Mouse (Mus musculus) heart, embryonic 11.5 days (tissue): Measurements from ENCODE around the gene Qsox1. TPM values are rescaled to one million over a fixed set of nuclear protein-coding genes. Genes with fewer than 3 reads are reported as not detected.

Experiments used
- ATAC-seq: fragments of 200-750 bp; cut with Nextera tagmentation; replicated peaks from 2 replicates; pipeline ENCODE4 v1.8.0; 2017; ENCODE audit warnings: moderate library complexity; ENCODE audit not compliant: insufficient number of reproducible peaks, low FRiP score, low TSS enrichment
- H3K27ac ChIP-seq: fragments of 300-500 bp; sonication (generic); 2 replicates; pipeline ENCODE4 v1.5.1; 2014; ENCODE audit warnings: mild to moderate bottlenecking, low read depth, low read length
- H3K27me3 ChIP-seq: fragments of 300-500 bp; sonication (generic); 2 replicates; pipeline ENCODE4 v1.6.1; 2014; ENCODE audit warnings: mild to moderate bottlenecking, low read length, mixed read lengths; ENCODE audit not compliant: control insufficient read depth, insufficient read depth
- H3K36me3 ChIP-seq: fragments of 300-500 bp; sonication (generic); 2 replicates; pipeline ENCODE4 v1.6.1; 2014; ENCODE audit warnings: mild to moderate bottlenecking, low read length, moderate library complexity, mixed read lengths; ENCODE audit not compliant: control insufficient read depth, insufficient read depth
- H3K4me1 ChIP-seq: fragments of 300-500 bp; sonication (generic); 2 replicates; pipeline ENCODE4 v1.6.1; 2014; ENCODE audit warnings: low read length; ENCODE audit not compliant: control insufficient read depth, insufficient read depth
- H3K4me2 ChIP-seq: fragments of 300-500 bp; sonication (generic); 2 replicates; pipeline ENCODE4 v1.6.1; 2014; ENCODE audit warnings: mild to moderate bottlenecking, moderate library complexity
- H3K4me3 ChIP-seq: fragments of 300-500 bp; sonication (generic); 2 replicates; pipeline ENCODE4 v1.5.1; 2014; ENCODE audit warnings: low read depth, low read length
- H3K9ac ChIP-seq: fragments of 300-500 bp; sonication (generic); 2 replicates; pipeline ENCODE4 v1.6.1; 2014; ENCODE audit warnings: mild to moderate bottlenecking, low read depth, low read length, moderate library complexity
- H3K9me3 ChIP-seq: fragments of 300-500 bp; sonication (generic); replicated peaks from 2 replicates; pipeline ENCODE4 v1.6.1; 2016; ENCODE audit warnings: low read length; ENCODE audit not compliant: control insufficient read depth
- WGBS: fragments of 180-500 bp; shearing (Covaris S2); extraction: QIAGEN DNeasy Blood & Tissue Kit; methylation state at CpG from one replicate; pipeline ENCODE4 v1.1.7; 2014; ENCODE audit not compliant: insufficient replicate concordance; 5-methylcytosine and 5-hydroxymethylcytosine counted together
- polyA plus RNA-seq: library from polyadenylated mRNA; unstranded; fragments of >200 nt; fragmentation: Nextera tagmentation; extraction: Ambion mirVana; gene quantifications from 2 replicates; pipeline ENCODE4 v1.2.1, GENCODE M21; 2014

Qsox1 gene
- polyA plus RNA-seq, 1 experiment from 2014 or later = 12.1 TPM

DNA sequence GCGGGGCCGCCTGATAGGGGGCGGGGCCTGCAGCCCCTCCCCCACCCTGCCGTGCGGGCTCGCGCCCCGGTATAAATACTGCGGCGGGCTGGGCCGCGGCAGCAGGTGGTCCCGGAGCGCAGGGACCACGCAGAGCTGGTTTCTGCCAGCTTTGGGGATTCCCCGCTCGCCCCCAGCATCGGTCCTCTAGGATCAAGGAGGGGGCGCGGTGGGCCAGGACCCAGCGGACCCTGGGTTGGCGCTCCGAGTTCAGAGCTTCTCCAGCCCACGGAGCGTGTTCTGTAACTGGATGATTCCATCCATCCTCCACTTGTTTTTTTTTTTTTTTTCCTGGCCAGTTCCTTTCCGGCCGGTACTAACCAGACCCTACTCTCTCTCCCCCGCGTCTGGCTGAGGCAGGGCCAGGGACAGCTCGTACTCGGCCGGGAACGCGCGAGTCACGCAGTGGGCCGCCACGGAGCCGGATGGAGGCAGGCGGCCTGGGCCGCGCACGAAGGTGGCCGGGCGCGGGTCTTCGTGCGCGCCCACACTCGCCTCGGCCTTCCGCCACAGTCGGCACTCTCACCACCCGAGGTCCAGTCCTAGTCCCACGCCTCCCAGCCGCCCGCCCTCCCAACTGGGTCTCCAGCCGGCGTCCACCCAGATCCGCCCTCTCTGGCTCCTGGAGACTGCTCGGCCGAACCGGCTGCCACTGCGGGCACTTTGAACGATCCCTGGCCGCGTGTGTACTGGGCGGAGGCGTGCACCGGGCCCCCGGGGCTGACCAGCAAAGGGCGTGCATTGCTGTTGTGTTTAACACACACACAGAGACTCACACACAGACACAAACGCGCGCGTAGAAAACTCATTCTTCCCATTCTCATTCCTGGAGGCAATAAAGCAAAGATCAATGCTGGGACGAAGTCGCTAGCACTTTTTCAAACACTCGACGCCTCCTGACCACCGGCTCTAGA is 70.0 kb downstream of the Qsox1 start:
- Histone ChIP-seq H3K27ac (no peak overlapping the region), H3K9me3 (no peaks in the 10 kb centered on the region), H3K4me1 (peaks cover 12% of the 10 kb centered on the region; the same call in 1 of the 2 replicates), H3K9ac (peak overlapping the region; percentile 39; the same call in 1 of the 2 replicates), H3K4me2 (peak overlapping the region; percentile 99), H3K4me3 (peak overlapping the region; percentile 63), H3K36me3 (no peaks in the 10 kb centered on the region), H3K27me3 (peaks cover 88% of the 10 kb centered on the region)
- under 1% methylated on average over 80 of the region's 81 CpGs for WGBS
- peak; percentile 44; the same call in 1 of the 2 replicates for ATAC-seq

DNA sequence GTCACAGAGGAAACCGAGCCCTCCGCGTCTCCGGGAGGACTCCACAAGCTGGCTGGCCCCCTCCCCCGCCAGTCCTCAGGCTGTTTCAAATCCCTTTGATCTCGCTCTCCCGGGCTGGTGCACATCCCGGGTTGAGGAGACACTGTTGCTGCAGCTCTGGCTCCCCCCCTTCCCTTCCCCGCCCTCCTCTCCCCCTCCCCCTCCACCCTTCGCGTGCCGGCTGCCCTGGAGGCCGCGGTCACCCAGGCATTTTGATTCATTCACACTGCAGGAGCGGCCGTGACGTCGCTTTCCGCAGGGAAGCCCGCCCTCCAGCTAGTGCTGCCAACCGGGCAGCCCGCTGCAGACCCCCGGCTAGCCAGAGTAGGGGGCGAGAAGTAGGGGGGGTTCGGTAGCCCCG is 70.7 kb downstream of the Qsox1 start:
- ATAC-seq = peak; percentile 37; the same call in 1 of the 2 replicates
- Histone ChIP-seq H3K27me3 (peaks cover 88% of the 10 kb centered on the region), H3K9ac (peak overlapping the region; percentile 22; the same call in 1 of the 2 replicates), H3K4me2 (peak overlapping the region; percentile 99), H3K4me1 (peaks cover 12% of the 10 kb centered on the region), H3K36me3 (no peaks in the 10 kb centered on the region), H3K27ac (no peak overlapping the region), H3K9me3 (no peaks in the 10 kb centered on the region), H3K4me3 (peak overlapping the region; percentile 63)
- under 1% methylated on average over 26 of the region's 26 CpGs for WGBS

DNA sequence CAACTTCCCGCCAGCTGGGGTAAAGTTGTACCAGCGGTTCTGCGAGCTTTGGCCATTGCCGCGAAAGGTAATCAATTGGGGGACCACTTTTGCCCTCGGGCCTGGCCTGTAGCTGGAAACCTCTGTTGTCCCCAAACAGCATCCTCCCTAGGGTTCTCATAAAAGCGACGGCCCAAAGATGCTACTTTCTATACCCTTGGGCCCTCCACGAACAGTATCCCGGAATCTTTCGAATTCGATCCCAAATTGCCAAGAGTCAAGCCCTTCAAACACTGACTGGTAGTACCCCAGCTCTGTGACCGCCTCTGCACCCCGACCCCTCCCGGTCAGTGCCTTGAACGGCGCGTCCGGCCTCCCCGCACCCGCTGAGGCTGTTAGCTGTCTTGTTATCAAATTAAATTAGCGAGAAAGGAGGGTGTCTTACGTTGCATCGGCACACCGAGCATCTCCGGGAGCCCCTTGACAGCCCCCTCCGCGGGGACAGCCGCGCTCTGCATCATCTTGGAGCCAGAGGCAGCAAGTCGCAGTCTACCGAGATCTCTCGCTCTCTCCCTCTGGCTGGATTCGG is 71.2 kb downstream of the Qsox1 start:
- no peaks in the 10 kb centered on the region for H3K9me3 ChIP-seq
- H3K4me2 ChIP-seq = peak overlapping the region; percentile 99
- no peak for ATAC-seq
- H3K4me3 ChIP-seq = peak overlapping the region; percentile 63
- 1% methylated on average over 34 of the region's 34 CpGs for WGBS
- H3K36me3 ChIP-seq = no peaks in the 10 kb centered on the region
- H3K9ac ChIP-seq = no peak overlapping the region; the same call in 1 of the 2 replicates
- H3K27ac ChIP-seq = no peak overlapping the region
- H3K27me3 ChIP-seq = peaks cover 88% of the 10 kb centered on the region
- peaks cover 12% of the 10 kb centered on the region for H3K4me1 ChIP-seq

GRCm38 (mm10) chr1:155740622-155741377 is 71.9 kb downstream of the Qsox1 start:
- Histone ChIP-seq H3K4me2 (peak overlapping the region; percentile 99), H3K27me3 (peaks cover 88% of the 10 kb centered on the region), H3K9me3 (no peaks in the 10 kb centered on the region), H3K36me3 (no peaks in the 10 kb centered on the region), H3K9ac (no peak overlapping the region), H3K4me1 (peaks cover 12% of the 10 kb centered on the region), H3K4me3 (peak overlapping the region; percentile 63), H3K27ac (no peak overlapping the region)
- no peak for ATAC-seq
- WGBS = under 1% methylated on average over 44 of the region's 44 CpGs

DNA sequence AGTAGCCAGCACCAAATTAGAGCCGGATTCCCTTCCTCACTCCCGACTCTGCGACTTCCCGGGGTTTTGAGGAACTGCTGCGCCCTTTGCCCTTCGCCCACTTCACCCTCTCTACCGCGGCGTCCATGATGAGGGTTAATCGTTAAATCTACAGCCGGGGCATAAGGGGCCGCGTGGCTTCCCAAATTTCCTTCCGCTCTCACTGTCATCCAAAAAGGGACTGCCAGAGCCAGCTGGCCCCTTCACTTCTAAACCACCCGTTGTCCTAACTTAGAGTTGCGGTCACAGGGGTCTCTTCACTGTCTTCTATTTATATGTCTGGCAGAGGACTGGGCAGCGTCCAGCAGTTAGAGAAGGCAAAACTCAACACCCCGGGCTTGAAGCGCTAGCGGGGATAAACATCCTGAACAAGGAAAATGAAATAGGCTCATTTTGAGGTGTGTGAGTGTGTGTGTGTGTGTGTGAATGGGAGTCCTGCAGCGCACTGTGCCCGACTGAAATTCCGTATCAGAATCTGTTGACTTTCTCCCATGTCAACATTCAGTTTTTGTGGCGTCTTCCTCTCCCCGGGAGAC is 74.8 kb downstream of the Qsox1 start:
- H3K4me1 ChIP-seq = peaks cover 12% of the 10 kb centered on the region
- 0 out of 2 replicates have a peak overlapping the region, but pooled peaks have one; percentile 4 for H3K4me3 ChIP-seq
- no peaks in the 10 kb centered on the region for H3K9me3 ChIP-seq
- WGBS = under 1% methylated on average over 25 of the region's 25 CpGs
- no peak overlapping the region for H3K9ac ChIP-seq
- no peaks in the 10 kb centered on the region for H3K36me3 ChIP-seq
- no peak overlapping the region for H3K27ac ChIP-seq
- peaks cover 96% of the 10 kb centered on the region for H3K27me3 ChIP-seq
- ATAC-seq = no peak
- H3K4me2 ChIP-seq = peak overlapping the region; percentile 34; the same call in 1 of the 2 replicates

GRCm38 (mm10) chr1:155737017-155737808 is 75.5 kb downstream of the Qsox1 start:
- no peak overlapping the region for H3K27ac ChIP-seq
- WGBS = 1% methylated on average over 58 of the region's 58 CpGs
- no peaks in the 10 kb centered on the region for H3K9me3 ChIP-seq
- peak overlapping the region; percentile 34 for H3K4me2 ChIP-seq
- H3K36me3 ChIP-seq = no peaks in the 10 kb centered on the region
- H3K27me3 ChIP-seq = peaks cover 96% of the 10 kb centered on the region
- no peak for ATAC-seq
- H3K4me1 ChIP-seq = peaks cover 12% of the 10 kb centered on the region
- 0 out of 2 replicates have a peak overlapping the region, but pooled peaks have one; percentile 4 for H3K4me3 ChIP-seq
- H3K9ac ChIP-seq = no peak overlapping the region

GRCm38 (mm10) chr1:155736096-155736825 is 76.4 kb downstream of the Qsox1 start:
- Histone ChIP-seq H3K27ac (no peak overlapping the region), H3K4me3 (no peak overlapping the region), H3K4me2 (no peak overlapping the region), H3K36me3 (no peaks in the 10 kb centered on the region), H3K9me3 (no peaks in the 10 kb centered on the region), H3K4me1 (peaks cover 6% of the 10 kb centered on the region; the same call in 1 of the 2 replicates), H3K27me3 (peaks cover 96% of the 10 kb centered on the region), H3K9ac (no peak overlapping the region)
- WGBS = 1% methylated on average over 26 of the region's 26 CpGs
- ATAC-seq = no peak
